Mouse (Mus musculus) small intestine, adult 2 months (tissue): ENCODE measurements around the gene Glud1.

Experiments used
- CTCF ChIP-seq: fragments of 200-500 bp; IDR thresholded peaks from 2 replicates; pipeline ENCODE4 v1.5.1; 2012; ENCODE audit warnings: low read depth, mild to moderate bottlenecking, control low read depth, inconsistent platforms, low read length, moderate library complexity, mixed read lengths; ENCODE audit not compliant: insufficient replicate concordance, insufficient read length; ENCODE audit errors: extremely low read depth
- POLR2A ChIP-seq: fragments of 200-500 bp; IDR thresholded peaks from 2 replicates; pipeline ENCODE4 v1.6.1; 2012; ENCODE audit warnings: low read depth, mild to moderate bottlenecking, control low read depth, inconsistent platforms, low read length, moderate library complexity

GRCm38 (mm10) chr14:34310234-34310965 lies at the start of gene Glud1, which contains the start of gene Shld2:
- TF ChIP-seq POLR2A, result peak; percentile 90
- no peak for TF ChIP-seq CTCF
